Mouse (Mus musculus): ENCODE measurements around the gene Olfr1115.
"Not testable (repeated sequence)": the region's sequence is repeated elsewhere in the genome, so short reads cannot be mapped to it uniquely, and the experiment has no call there.

Gene Olfr1115

GRCm38 (mm10) chr2:87247713-87248112 is at the start of gene Olfr1115:
TSS of gene Olfr1115 (plus strand) at chr2:87248013.
- no peak for DNase-seq

GRCm38 (mm10) chr2:87208670-87209069 is 39.1 kb upstream of the Olfr1115 start, which contains the start of gene Olfr1113:
TSS of gene Olfr1113 (plus strand) at chr2:87208970.
- DNase-seq = no peak

- DNase-seq = no peak
Observed at GRCm38 (mm10) chr2:87267234-87267633, 19.4 kb downstream of the Olfr1115 start, which contains the start of gene Olfr1116. TSS of gene Olfr1116 (plus strand) at chr2:87267534.

GRCm38 (mm10) chr2:87293977-87294376 is 46.2 kb downstream of the Olfr1115 start:
- not testable (repeated sequence) for DNase-seq

Measured in kidney, postnatal 10 days (tissue).